Mouse (Mus musculus) NIH3T3 (cell line): ENCODE measurements around the gene Tubg2.

Source experiments
- DNase-seq: peaks from one replicate; pipeline ENCODE4 v3.0.0-alpha.2; 2012; ENCODE audit warnings: low read depth

Gene Tubg2

DNA sequence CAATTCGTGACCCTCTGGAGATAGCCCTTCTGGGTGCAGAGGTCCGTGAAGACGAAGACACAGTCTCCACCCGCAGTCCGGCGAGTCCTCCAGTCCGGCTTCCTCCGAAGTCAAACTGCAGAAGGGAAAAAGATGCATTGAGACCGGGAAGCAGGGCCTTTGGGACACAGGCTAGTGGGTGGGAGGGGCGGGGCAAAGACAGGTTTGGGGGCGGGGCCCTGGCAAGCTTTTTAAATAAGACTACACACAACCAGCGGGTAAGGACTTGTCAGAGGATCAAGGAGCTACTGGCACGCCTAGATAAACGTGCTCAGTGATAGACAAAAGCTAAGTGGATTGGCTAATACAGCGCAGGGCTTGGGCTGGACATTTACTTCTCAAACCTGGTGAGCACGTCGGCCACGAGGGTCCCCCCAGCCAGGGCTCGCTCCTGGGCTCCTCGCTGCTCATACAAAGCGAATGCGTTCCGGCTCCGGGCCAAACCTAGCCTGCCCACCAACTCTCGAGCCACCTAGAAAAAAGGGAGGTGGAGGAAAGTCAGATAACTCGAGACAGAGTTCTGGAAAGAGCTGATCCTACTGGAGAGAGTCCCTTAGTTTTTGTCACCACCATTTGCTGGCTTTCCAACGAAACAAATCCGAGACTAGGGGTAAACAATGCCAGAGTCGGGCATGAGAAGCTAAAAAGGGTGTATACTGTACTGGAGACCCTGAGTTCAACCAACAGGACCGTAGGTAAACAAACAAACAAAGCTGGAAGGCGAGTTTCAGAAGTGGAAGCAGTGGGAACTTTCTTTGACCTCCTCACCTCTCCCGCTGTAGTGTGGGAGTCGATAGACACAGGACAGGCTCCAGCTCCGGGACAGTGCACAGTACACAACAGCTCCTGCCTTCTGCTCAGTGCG lies 9.2 kb downstream of the Tubg2 start:
- no peak for DNase-seq

DNA sequence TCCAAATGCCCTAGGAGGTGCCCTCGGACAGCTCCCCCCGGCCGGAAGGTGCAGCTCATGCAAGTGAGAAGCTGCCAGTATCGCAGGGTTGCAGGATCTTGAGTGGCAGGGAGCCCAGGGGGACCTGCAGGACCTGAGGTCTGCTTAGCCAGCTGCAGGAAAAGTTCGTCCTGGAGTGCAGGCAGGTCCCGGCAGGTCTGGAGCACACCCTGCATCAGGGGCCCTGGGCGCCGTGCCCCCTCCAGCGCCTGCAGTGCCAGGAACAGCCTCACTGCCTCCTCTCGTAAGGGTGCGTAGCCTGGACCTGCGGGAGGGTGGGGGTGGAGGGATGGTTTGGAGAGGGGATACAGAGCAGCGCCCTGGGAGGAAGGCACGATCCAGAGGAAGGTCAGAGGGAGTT lies 10.7 kb downstream of the Tubg2 start:
- DNase-seq = no peak

DNA sequence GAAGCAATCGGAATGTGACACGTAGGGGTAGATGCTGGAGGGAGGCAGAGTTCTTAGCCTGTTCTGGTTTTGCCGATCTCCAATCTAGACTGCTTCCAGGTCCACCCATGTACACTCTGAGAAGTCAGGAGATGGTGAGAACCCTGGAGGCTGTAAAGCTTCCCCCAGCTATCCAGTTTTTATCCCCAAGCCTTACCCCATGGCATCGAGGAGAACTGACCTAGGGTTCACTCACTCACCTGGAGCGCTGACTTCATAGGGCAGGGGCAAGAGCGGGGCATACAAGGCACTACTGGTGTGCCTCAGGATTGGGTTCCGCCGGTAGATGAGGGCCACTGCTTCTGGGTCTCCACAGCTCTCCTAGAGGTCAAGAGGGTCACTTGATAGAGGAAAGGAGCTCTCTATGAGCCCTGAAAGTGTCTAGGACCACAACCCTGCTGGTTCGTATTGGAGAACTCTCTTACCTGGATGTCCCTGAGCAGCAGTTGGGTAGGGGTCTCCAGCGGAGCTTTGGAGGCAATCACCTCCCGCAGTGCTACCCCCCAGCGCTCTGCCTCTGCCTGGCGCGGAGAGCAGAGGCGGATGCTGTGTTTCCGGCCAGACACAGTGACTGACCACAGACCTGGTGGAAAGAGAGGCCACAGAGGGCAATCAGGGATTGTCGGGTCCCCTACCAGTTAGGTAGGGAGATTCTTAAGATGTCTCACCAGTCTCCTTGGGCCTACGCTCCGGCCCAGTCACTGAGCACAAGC lies 11.7 kb downstream of the Tubg2 start:
- no peak for DNase-seq

DNA sequence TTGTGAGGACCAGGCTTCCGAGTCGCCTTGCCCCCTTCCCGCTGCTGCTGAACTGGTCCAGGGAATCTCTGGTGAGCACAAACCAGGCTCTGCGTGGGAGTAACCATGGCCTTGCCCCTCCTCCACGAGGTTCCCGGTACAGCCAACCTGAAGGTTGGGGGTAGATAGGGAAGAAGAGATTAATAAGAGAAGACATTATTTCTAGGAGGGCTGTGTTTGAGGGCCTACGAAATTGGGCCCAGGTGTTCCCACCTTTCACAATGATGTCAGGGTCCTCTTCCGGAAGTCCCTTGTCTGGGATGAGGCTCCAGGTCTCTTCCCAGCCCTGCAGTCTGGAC lies 12.2 kb downstream of the Tubg2 start:
- DNase-seq = no peak

DNA sequence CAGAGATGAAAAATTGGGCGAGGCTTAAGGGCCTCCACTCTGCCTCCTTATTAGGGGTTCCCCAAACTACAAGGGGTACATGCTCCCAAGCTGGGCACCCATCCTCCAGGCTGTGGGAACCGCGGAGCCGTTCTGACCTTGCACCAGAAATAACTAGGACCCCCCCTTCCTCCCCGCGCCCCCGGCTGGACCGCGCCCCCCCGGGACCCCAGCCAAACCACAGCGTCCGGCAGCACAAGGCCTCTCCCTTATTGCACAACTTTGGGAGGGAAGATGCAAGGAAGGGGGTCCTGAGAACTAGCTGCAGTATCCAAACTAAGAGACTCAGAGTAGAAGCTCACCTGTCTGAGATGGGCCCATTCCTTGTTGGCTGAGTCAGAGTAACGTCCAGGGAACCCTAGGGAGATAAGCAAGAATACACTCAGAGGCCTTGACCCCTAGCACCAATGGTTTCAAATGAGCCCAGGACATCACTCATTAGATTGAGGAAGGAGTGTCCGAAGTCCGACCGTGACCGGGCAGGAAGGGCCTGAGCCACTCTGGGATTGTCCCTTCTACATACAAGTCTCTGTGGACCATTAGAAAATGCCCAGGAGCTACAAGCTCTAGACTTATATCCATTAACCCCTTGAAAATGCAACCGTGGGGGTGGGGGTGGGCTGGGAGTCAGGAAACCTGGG lies 12.7 kb downstream of the Tubg2 start:
- peak; percentile 64 for DNase-seq

DNA sequence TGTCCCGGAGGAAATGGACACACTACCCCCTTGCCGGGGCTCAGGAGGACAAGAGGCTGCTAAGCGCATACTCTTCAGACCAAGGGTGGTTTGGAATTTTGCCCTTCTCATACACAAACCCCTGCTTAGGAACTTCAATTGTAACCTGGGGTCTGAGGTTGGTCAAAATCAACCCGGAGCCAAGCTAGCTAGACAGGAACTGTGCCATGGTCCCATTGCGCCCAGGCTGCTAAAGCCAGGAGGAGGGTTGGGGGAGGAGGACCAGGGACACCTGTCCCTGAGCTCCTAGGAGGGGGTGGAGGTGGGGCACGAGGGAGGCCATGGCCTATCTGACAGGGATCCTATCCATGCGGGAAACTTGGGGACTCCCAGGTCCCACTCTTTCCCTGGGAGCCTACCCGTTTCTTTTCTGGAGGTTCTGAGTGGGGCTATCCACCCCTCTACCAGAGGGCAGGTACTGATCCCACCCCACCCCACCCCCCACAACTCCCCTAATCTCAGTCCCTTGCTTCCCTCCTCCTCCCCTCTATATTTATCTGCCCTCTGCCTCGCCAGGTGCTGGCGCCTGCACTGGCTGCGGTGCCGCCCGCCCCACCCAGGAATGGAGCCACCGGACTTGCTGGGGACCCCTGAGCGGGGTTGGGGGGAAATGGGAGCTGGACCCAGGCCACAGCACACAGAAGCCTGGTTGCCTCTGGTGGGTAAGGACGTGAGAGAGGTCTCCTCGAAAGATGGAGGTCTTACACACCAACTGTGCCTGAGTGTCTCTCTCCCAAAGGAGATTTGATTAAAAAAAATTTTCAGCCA lies 13.8 kb downstream of the Tubg2 start:
- DNase-seq = no peak

DNA sequence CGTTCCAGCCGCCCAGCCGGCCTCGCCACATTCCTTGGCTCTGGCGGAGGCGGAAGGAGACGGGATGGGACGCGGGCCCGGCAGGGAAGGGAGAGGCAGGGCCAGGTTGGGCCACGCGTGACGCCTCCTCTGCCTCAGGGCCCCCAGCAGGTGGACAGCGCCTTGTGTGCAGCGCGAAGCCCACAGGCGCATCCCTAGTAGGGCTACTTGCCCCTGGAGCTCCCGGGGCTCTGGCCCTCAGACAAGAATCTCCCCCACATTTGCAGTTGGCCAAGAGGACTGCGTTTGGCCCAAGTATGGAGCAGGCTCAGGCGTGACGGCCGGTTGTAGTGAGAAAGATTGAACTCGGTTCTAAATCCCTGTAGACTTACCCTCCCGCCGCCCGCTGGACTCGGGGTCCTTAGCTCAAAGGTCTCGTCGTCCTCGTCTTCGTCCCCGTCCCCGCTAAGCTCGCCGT lies 14.7 kb downstream of the Tubg2 start, which contains the start of gene Cntnap1:
Gene Cntnap1, plus strand, starts transcription at position 170 of the 457 bp plus-strand sequence.
- DNase-seq = peak; percentile 77

DNA sequence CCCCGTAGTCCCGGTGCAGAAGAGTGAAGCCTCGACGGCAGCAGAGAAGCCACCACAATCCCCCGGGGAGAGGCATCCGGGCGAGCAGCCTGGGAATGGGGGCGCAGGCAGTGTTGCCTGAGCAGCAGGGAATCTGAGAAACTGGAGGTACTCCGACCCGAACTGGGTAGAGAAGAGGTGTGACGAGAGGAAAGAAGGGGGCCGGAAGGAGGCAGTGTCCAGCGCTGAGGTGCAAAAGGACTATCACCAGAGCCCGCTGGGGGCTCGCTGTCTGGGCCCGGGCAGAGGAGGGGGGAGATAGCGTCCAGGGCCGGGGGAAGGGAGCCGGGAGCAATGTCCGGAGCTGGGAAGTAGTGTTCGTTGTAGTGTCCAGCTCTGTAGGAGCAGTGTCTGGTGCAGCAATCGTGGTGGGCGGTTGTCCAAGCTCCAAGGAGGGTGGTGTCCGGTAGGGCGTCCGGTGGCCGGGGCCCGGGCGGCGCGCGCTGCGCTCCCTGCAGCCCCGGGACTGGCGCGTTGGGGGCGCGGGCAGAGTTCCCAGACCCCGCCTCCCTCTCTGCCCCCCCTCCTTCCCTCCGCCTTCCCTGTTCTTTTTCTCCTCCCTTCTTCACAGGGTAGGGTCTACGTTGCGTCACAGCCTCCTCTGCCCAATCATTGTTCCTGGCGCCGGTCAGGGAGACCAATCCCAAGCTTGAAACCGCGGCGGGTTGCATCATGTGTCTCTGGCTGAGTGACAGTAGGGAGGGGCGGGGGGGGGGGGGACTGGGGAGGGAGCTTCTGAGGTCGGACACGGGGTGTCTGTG lies 15.3 kb downstream of the Tubg2 start, which contains the start of gene Plekhh3:
Gene Plekhh3, minus strand, starts transcription at position 541 of the 800 bp plus-strand sequence.
- DNase-seq = peak; percentile 98

DNA sequence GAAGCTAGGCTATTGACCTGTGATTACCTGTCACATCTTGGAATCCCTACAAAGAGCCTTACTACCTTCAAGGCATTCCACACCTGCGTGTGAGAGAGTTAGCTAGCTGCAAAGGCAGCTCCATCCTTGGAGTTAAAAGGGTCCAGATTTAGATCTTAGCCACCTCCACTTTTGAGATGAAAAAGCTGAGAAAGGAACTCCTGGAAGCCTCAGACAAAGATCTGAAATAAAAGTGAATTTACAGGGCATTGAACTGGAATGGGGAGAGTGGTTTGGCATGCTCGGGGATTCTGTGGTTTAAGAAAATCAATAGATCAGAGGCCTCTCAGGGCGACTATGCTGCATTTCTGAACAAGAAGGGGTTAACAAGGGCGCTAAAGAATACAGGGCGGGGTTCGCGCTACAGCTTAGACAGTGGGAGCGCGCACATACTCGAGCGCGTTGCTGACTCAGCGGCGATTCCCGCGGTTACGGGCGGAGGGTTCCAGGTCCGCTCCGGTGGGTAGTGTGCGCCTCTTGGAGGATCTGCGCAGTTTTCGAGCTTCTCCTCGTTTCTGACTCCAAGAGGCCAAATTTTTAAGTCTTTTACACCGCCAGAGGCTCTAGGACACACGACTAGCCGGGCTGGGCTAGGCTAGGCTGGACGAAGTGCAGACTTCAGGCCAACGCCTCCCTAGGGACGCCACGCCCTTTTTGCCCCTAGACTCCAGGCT lies 16.2 kb downstream of the Tubg2 start:
- DNase-seq = peak; percentile 93

DNA sequence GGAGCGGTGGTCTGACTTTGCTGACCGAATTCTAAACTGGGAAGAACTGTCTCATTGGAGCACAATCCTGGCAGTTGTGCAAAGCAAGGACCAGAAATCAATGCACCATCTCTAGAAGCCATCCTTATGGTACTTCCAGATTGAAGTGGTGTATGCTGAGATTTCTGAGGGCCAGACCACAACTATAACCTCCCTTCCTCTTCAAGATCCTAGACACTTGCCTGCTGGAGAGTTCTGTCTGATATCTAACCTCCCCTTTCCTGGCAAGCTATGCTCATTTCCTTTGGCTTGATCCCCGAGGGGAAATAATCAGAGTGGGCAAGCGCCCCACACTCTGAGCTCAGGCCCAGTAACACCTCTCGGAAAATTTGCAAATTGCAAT lies 16.7 kb downstream of the Tubg2 start:
- no peak for DNase-seq

DNA sequence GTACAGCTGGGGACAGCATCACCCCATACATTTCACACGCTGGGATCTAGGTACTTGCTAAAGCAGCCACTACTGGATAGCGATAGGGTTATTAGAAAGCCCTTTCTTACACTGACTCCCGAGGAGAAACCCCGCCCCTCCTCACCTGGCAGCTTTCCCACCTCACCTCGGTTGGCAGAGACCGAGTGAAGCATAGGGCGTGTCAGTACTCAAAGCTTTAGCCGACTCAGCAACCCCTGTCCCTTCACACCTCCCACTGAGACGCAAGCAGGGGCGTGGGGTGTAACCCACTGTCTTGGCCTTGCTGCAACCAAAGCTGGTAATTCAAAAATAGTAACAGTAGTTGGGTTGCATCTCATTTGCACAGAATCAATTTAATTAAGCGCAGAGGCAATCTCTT lies 17.4 kb downstream of the Tubg2 start:
- DNase-seq = no peak

DNA sequence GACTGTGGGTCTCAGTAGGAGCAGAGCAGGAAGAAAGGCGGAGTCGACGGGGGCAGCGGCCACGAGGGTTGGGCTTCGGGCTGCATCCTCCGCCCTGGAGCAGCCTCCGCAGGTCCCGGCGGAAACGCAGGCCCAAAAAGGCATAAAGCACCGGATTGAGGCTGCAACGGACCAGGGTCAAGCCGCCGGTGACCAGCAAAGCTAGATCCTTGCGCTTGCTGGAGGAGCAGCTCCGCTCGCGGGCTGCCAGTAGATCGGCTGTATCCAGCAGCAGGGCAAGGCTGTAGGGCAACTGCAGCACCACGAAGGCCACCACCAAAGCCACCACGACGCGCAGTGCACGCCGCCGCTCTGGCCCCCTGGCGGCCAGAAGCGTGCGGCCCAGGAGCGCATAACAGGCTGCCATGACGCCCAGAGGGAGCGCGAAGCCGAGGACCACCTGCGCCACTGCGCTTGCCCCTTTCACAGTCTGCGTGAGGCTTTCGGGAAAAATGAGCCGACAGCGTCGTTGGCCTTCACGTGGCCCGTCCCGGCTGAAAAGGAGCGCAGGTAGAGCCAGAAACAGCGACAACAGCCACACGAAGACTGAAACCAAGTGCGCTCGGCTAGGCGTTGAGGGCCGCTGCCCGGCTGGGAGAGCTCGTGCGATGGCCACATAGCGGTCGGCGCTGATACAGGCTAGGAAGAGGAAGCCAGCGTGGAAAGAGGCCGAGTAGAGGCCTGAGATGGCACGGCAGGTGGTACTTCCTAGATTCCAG lies 18.1 kb downstream of the Tubg2 start:
- no peak for DNase-seq

DNA sequence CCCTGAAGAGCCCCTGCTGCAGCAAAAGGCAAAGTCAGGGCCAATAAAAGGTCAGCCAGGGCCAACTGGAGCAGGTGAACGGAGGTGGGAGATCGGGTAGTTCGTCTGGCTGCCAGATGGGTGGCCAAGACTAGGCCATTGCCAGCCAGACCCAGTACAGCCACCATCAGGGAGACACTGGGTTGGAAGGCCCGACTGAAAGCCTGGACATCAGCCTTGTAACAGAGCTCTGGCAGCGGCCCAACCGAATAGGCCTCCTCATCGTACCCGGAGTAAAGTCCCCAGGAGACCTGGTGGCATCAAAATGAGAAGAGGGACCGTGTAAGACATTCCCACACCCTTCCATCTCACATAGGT lies 18.7 kb downstream of the Tubg2 start:
- no peak for DNase-seq

DNA sequence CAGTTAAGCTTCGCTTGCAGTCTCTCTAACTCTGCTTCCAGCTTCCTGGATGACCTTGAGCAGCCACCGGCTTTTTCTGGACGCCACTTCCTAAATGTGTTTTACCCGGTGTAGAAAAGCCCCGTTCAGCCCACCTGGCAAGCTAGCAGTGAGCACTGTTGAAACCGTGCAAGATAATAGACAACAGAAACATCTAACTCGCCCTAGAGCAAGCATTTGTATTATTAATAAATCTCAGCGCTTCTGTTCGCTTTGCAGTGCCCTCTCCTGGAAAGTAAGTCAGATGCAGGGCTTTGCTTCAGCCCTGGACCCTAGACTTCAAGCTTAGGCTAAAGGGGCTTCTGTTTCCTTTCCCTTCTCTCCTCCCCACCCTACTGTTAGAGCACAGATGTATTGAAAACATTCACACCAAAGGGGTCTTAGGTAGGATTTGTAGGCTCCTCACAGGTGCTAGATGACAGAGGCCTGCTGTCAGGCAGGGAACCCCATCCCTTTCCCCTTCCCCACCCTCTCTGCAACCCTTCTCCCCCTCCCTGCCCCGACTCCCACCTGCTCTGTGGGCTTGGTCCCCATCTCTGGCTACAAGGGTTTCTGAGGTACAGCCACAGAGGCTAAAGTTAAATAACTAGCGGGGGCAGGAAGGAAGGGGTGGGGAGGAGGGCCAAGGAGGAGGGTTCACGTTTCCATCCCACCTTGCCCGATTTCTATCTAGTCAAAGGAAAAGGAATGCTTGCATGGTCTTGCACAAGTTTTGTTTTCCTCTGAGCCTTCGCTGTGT lies 19.3 kb downstream of the Tubg2 start, which contains the start of gene Ccr10:
Gene Ccr10, minus strand, starts transcription at position 593 of the 778 bp plus-strand sequence.
- DNase-seq = peak; percentile 61

DNA sequence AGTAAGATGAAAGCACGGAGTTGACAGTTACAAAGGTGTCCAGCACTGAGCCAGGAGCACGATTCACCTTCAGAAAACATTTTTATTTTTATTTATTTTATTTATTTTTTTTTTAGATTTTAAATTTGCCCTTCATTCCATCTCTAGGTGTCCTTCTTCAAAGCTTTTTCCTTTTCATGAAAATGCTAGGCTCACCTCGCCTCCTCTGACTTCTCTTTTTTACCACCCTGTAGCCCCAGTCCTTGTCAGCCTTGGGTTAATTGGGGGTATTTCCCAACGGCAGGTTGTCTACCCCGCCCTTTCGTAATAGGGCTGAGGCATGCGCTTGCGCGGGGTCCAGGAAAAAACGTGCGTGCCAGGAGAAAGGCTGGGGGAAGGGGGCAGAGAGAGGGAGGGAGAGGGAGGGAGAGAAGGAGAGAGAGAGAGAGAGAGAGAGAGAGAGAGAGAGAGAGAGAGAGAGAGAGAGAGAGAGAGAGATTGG lies 20.0 kb downstream of the Tubg2 start:
- DNase-seq = peak; percentile 56

DNA sequence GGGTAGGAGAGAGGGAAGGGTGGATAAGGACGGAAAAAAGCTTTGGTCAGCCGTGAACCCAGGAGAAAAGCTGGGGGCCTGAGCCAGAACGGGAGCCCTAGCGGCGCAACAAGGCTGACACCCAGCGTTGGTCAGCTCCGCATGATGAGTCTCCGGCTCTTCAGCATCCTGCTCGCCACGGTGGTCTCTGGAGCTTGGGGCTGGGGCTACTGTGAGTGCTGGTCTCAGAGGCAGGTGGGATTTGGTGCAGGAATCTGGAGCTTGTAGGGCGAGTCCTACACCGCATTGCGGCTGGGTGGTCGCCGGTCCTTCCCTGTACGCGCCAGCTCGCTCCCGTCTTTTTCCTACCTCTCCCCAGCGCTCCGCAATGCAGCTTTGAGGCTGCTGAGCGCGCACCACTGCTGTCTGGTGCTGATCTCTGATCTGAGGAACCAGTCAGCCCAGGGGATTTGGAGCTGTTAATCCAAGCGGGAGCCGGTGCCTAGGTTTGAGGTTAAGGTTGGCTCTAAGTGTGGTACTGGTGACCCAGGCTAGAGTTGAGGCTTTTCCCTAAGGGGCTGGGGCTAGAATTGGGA lies 20.5 kb downstream of the Tubg2 start:
- peak; percentile 42 for DNase-seq

DNA sequence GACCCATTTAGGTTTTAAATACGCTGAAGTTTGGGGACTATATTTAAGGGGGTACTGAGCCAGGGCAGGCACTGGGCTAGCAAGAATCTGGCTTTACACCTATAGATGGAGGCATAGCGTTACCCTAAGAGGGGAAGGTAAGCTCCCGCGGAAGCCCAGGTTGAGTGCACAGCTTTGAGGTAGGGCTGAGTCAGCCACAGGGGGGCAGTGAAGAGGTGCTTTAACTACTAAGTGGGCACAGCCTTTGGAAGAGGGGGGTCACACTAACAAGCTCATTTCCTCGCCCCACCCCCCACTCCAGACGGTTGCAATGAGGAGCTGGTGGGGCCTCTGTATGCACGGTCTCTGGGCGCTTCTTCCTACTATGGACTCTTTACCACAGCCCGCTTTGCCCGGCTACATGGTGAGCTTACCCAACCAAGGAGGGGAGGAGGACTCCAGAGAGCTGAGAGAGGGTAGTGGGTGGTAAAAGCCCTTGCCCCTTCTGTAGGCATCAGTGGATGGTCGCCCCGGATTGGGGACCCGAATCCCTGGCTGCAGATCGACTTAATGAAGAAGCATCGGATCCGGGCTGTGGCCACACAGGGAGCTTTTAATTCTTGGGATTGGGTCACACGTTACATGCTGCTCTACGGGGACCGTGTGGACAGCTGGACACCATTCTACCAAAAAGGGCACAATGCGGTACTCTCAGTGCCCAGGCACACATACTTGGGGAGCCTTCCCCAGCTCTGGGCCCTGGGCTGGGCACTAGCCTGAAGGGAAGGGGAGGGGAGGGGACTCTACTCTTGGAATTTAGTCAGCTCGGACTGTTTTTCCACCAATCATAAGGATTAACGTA lies 21.4 kb downstream of the Tubg2 start:
- peak; percentile 53 for DNase-seq
